Mouse (Mus musculus) C3H10T1/2 (cell line): ENCODE measurements around the gene Olr1. TPM values are rescaled to one million over a fixed set of nuclear protein-coding genes. Genes with fewer than 3 reads are reported as not detected.

Experiments used
- polyA plus RNA-seq, 2 experiments: library from polyadenylated mRNA; unstranded; fragments of >200 nt; fragmentation: generic; extraction: Trizol; gene quantifications; one replicate each; pipeline ENCODE4 v1.2.1; 2012; ENCODE audit warnings: missing spikeins in 2 of 2

The Olr1 gene
- not detected for polyA plus RNA-seq

GRCm38 (mm10) chr6:129507024-129507423 lies at the start of gene Olr1:
Gene Olr1, minus strand, starts transcription at chr6:129507165.

GRCm38 (mm10) chr6:129532942-129533860 lies 26.2 kb upstream of the Olr1 start, which contains the start of gene Gabarapl1:
Gene Gabarapl1, plus strand, starts transcription at chr6:129533160.

GRCm38 (mm10) chr6:129512367-129512766 lies 5.4 kb upstream of the Olr1 start, which contains the start of gene Tmem52b:
Gene Tmem52b, plus strand, starts transcription at chr6:129512555.

GRCm38 (mm10) chr6:129451411-129452039 lies 55.4 kb downstream of the Olr1 start, which contains the start of gene Clec1a:
Gene Clec1a, minus strand, starts transcription at chr6:129452000.

Other genes with a start within 250 kb of the Olr1 start
- gene Cd69, start 231.7 kb downstream of the Olr1 start, polyA plus RNA-seq, result not detected
- gene 4922502D21Rik, start 175.4 kb downstream of the Olr1 start, polyA plus RNA-seq, result not detected
- not detected for gene Clec12a, start 164.5 kb downstream of the Olr1 start, polyA plus RNA-seq
- gene Clec12b, start 121.3 kb downstream of the Olr1 start, polyA plus RNA-seq, result not detected
- gene Clec1b, start 109.9 kb downstream of the Olr1 start, polyA plus RNA-seq, result not detected
- not detected for gene Clec9a, start 98.3 kb downstream of the Olr1 start, polyA plus RNA-seq
- gene Clec1a, start 55.2 kb downstream of the Olr1 start, polyA plus RNA-seq, result under 1 TPM in 1 of 2 experiments, not detected in 1; 0.02 TPM
- not detected for gene Tmem52b, start 5.4 kb upstream of the Olr1 start, polyA plus RNA-seq
- gene Gabarapl1, start 26.0 kb upstream of the Olr1 start, polyA plus RNA-seq, result 100 to 1,000 TPM in 1 of 2 experiments, 10 to 100 TPM in 1; 28.5 to 108 TPM
- not detected for gene Klre1, start 70.7 kb upstream of the Olr1 start, polyA plus RNA-seq
- gene Klrd1, start 84.6 kb upstream of the Olr1 start, polyA plus RNA-seq, result not detected
- gene Klrk1, start 116.7 kb upstream of the Olr1 start, polyA plus RNA-seq, result not detected
- gene Klrc3, start 136.2 kb upstream of the Olr1 start, polyA plus RNA-seq, result not detected
- gene Klrc2, start 153.5 kb upstream of the Olr1 start, polyA plus RNA-seq, result not detected
- gene Klrc1, start 171.8 kb upstream of the Olr1 start, polyA plus RNA-seq, result not detected
- not detected for gene Klri1, start 210.0 kb upstream of the Olr1 start, polyA plus RNA-seq
- not detected for gene Klri2, start 233.3 kb upstream of the Olr1 start, polyA plus RNA-seq